Mouse (Mus musculus): Measurements from ENCODE around the gene Ifi211. TPM values are rescaled to one million over a fixed set of nuclear protein-coding genes. Genes with fewer than 3 reads are reported as not detected.
"Not testable (repeated sequence)": the region's sequence is repeated elsewhere in the genome, so short reads cannot be mapped to it uniquely, and the experiment has no call there.

Gene Ifi211
- polyA plus RNA-seq, 1 experiment from 2014 or later, result 0.72 TPM

- H3K4me3 ChIP-seq (ENCODE audit: low read length); H3K9me3 ChIP-seq (ENCODE audit: control insufficient read depth, low read length); H3K27me3 ChIP-seq (replicated peaks; ENCODE audit: control insufficient read depth, insufficient read depth, low read length); H3K27ac ChIP-seq (ENCODE audit: low read length); H3K9ac ChIP-seq (ENCODE audit: low read depth, low read length); ATAC-seq; H3K4me2 ChIP-seq (ENCODE audit: low read depth, low read length); H3K4me1 ChIP-seq (ENCODE audit: control insufficient read depth, insufficient read depth, low read length); H3K36me3 ChIP-seq (ENCODE audit: control insufficient read depth, insufficient read depth, low read length): not testable (repeated sequence)
- 60% methylated on average over 3 of the region's 3 CpGs for WGBS
Observed at GRCm38 (mm10) chr1:173880004-173880666, 32.7 kb downstream of the Ifi211 start.

GRCm38 (mm10) chr1:173879225-173879987, 33.4 kb downstream of the Ifi211 start:
- ATAC-seq, result not testable (repeated sequence)

GRCm38 (mm10) chr1:173878264-173878663, 34.6 kb downstream of the Ifi211 start:
- ATAC-seq; H3K4me1 ChIP-seq (ENCODE audit: control insufficient read depth, insufficient read depth, low read length); H3K9me3 ChIP-seq (ENCODE audit: control insufficient read depth, low read length); H3K4me2 ChIP-seq (ENCODE audit: low read depth, low read length); H3K9ac ChIP-seq (ENCODE audit: low read depth, low read length); H3K27me3 ChIP-seq (replicated peaks; ENCODE audit: control insufficient read depth, insufficient read depth, low read length); H3K4me3 ChIP-seq (ENCODE audit: low read length); H3K36me3 ChIP-seq (ENCODE audit: control insufficient read depth, insufficient read depth, low read length); H3K27ac ChIP-seq (ENCODE audit: low read length): not testable (repeated sequence)
- WGBS, result 84% methylated on average over 6 of the region's 6 CpGs

More at GRCm38 (mm10) chr1:173879225-173879987, 33.4 kb downstream of the Ifi211 start:
- H3K4me3 ChIP-seq (ENCODE audit: low read length); H3K4me2 ChIP-seq (ENCODE audit: low read depth, low read length); H3K9ac ChIP-seq (ENCODE audit: low read depth, low read length); H3K9me3 ChIP-seq (ENCODE audit: control insufficient read depth, low read length); H3K27me3 ChIP-seq (replicated peaks; ENCODE audit: control insufficient read depth, insufficient read depth, low read length); H3K4me1 ChIP-seq (ENCODE audit: control insufficient read depth, insufficient read depth, low read length); H3K27ac ChIP-seq (ENCODE audit: low read length); H3K36me3 ChIP-seq (ENCODE audit: control insufficient read depth, insufficient read depth, low read length): not testable (repeated sequence)
- 68% methylated on average over 5 of the region's 5 CpGs for WGBS

- 86% methylated on average over 1 of the region's 1 CpGs for WGBS
- ATAC-seq, result not testable (repeated sequence)
Observed at GRCm38 (mm10) chr1:173877125-173877524, 35.7 kb downstream of the Ifi211 start.

GRCm38 (mm10) chr1:173868586-173868985, 44.3 kb downstream of the Ifi211 start:
- H3K27ac ChIP-seq (ENCODE audit: low read length); H3K27me3 ChIP-seq (replicated peaks; ENCODE audit: control insufficient read depth, insufficient read depth, low read length); H3K36me3 ChIP-seq (ENCODE audit: control insufficient read depth, insufficient read depth, low read length); H3K4me2 ChIP-seq (ENCODE audit: low read depth, low read length); H3K4me3 ChIP-seq (ENCODE audit: low read length); H3K9me3 ChIP-seq (ENCODE audit: control insufficient read depth, low read length); H3K9ac ChIP-seq (ENCODE audit: low read depth, low read length); H3K4me1 ChIP-seq (ENCODE audit: control insufficient read depth, insufficient read depth, low read length); ATAC-seq: not testable (repeated sequence)
- WGBS, result 82% methylated on average over 1 of the region's 1 CpGs

More at GRCm38 (mm10) chr1:173877125-173877524, 35.7 kb downstream of the Ifi211 start:
- not testable (repeated sequence) for H3K36me3 ChIP-seq (ENCODE audit: control insufficient read depth, insufficient read depth, low read length); H3K27ac ChIP-seq (ENCODE audit: low read length); H3K27me3 ChIP-seq (replicated peaks; ENCODE audit: control insufficient read depth, insufficient read depth, low read length); H3K9ac ChIP-seq (ENCODE audit: low read depth, low read length); H3K4me1 ChIP-seq (ENCODE audit: control insufficient read depth, insufficient read depth, low read length); H3K9me3 ChIP-seq (ENCODE audit: control insufficient read depth, low read length); H3K4me3 ChIP-seq (ENCODE audit: low read length); H3K4me2 ChIP-seq (ENCODE audit: low read depth, low read length)

GRCm38 (mm10) chr1:173866504-173866903, 46.3 kb downstream of the Ifi211 start:
- H3K9ac ChIP-seq (ENCODE audit: low read depth, low read length), result no peak overlapping the region
- no peaks in the 10 kb centered on the region for H3K9me3 ChIP-seq (ENCODE audit: control insufficient read depth, low read length)
- no peaks in the 10 kb centered on the region for H3K27me3 ChIP-seq (replicated peaks; ENCODE audit: control insufficient read depth, insufficient read depth, low read length)
- no peaks in the 10 kb centered on the region for H3K4me1 ChIP-seq (ENCODE audit: control insufficient read depth, insufficient read depth, low read length)
- no peak overlapping the region for H3K4me3 ChIP-seq (ENCODE audit: low read length)
- 89% methylated on average over 12 of the region's 12 CpGs for WGBS
- H3K36me3 ChIP-seq (ENCODE audit: control insufficient read depth, insufficient read depth, low read length), result no peaks in the 10 kb centered on the region
- no peak overlapping the region for H3K27ac ChIP-seq (ENCODE audit: low read length)
- no peak for ATAC-seq
- H3K4me2 ChIP-seq (ENCODE audit: low read depth, low read length), result no peak overlapping the region

- H3K36me3 ChIP-seq (ENCODE audit: control insufficient read depth, insufficient read depth, low read length); ATAC-seq; H3K9me3 ChIP-seq (ENCODE audit: control insufficient read depth, low read length); H3K4me3 ChIP-seq (ENCODE audit: low read length); H3K4me1 ChIP-seq (ENCODE audit: control insufficient read depth, insufficient read depth, low read length); H3K27me3 ChIP-seq (replicated peaks; ENCODE audit: control insufficient read depth, insufficient read depth, low read length); H3K9ac ChIP-seq (ENCODE audit: low read depth, low read length); H3K4me2 ChIP-seq (ENCODE audit: low read depth, low read length); H3K27ac ChIP-seq (ENCODE audit: low read length): not testable (repeated sequence)
Observed at GRCm38 (mm10) chr1:173853711-173854110, 59.1 kb downstream of the Ifi211 start.

- 67% methylated on average over 4 of the region's 4 CpGs for WGBS
- H3K9ac ChIP-seq (ENCODE audit: low read depth, low read length); H3K27ac ChIP-seq (ENCODE audit: low read length); H3K9me3 ChIP-seq (ENCODE audit: control insufficient read depth, low read length); ATAC-seq; H3K4me2 ChIP-seq (ENCODE audit: low read depth, low read length); H3K36me3 ChIP-seq (ENCODE audit: control insufficient read depth, insufficient read depth, low read length); H3K4me1 ChIP-seq (ENCODE audit: control insufficient read depth, insufficient read depth, low read length); H3K4me3 ChIP-seq (ENCODE audit: low read length); H3K27me3 ChIP-seq (replicated peaks; ENCODE audit: control insufficient read depth, insufficient read depth, low read length): not testable (repeated sequence)
Observed at GRCm38 (mm10) chr1:173852853-173853252, 60.0 kb downstream of the Ifi211 start.

All from intestine, embryonic 16.5 days (tissue).